Mouse (Mus musculus) thymus, postnatal 14 days (tissue): ENCODE measurements around the gene Dnmt3b.

Experiments used
- DNase-seq: peaks from one replicate; pipeline ENCODE4 v3.0.0; 2021

Dnmt3b gene

GRCm38 (mm10) chr2:153649298-153650013 lies at the start of gene Dnmt3b:
Gene Dnmt3b (plus strand): TSS chr2:153649450.
- peak; percentile 55 for DNase-seq

GRCm38 (mm10) chr2:153600021-153600666 lies 49.1 kb upstream of the Dnmt3b start:
- DNase-seq = no peak

- DNase-seq = no peak
These were observed 48.3 kb upstream of the Dnmt3b start for GRCm38 (mm10) chr2:153600667-153601648.

DNA sequence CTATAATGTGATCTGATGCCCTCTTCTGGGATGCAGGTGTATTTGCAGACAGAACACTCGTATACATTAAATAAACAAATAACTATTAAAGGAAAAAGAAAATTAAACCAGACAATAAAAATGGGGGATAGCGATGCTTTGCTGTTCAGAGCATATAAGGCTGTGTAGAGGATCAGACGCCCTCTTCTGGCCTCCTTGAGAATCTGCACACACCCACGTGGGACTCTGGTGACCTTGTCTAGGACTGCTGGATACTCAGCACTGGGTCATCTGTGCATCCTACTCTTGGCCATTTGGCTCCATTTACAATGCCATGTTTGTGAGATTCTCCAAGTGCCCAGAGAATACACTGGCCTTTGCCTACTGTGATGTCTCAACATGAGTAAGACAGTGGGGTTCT lies 45.5 kb upstream of the Dnmt3b start:
- DNase-seq = no peak

DNA sequence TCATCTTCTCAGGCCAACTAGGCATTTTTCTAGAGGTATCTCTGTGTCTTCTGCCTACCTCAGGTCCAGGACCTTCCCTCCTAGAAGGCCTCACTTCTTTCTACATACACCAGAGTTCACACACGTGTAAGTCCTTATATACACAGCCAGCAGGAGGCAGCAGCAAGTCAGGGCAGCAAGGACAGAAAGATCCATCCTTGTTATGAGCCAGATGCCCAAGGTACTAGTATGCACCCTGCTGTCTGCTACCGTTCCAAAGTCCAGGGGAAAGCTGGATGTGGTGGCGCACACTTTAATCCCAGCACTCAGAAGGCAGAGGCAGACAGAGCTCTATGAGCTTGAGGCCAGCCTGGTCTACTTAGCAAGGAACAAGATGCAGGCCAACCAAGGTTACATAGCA lies 42.8 kb upstream of the Dnmt3b start:
- peak; percentile 66 for DNase-seq

DNA sequence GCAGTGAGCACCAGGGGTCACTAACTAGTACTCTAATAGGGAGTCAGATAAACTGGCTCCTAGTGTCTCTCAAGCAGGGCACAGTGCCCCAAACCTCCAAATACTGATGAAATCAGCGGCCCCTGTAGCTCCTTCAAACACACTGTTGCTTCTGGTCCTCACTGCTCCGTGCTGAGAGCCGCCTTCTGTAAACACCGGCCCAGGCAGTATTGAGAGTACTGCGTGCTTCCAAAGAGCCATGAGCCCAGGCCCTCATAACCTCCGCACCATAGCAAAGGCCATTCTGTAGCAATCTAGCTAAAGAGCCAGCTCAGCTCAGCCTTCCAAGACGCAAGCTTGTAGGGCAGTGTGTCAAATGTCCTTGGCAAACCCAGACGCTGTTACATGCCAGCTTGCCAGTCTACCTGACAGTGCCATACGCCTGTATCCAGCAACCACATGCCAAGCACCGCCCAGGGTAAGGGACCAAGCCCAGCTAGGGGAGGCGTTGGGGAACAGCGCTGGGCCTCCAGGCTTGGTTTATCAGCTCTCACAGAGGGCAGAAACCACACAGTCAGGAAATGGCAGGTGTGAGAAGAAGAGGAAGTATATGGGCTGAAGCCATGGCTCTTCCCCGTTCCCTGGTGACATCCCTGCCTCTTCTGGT lies 41.3 kb upstream of the Dnmt3b start:
- DNase-seq = peak; percentile 53

DNA sequence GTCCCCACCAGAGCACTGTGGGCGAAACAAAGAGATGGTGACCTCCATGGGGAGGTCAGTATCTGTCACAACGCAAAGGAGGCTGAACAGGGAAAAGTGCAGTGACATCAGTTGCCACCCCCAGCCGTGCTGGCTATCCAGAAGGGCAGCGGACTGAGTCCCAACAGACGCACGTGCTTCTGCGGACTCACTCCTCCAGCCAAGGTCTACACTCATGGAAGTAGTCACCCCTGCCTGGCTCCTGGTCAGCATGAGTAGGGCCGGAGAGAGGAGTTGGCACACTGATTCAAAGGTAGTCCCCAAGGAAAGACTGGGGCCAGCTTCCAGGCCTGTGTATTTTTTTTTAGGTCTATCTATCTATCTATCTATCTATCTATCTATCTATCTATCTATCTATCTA lies 40.2 kb upstream of the Dnmt3b start:
- no peak for DNase-seq

DNA sequence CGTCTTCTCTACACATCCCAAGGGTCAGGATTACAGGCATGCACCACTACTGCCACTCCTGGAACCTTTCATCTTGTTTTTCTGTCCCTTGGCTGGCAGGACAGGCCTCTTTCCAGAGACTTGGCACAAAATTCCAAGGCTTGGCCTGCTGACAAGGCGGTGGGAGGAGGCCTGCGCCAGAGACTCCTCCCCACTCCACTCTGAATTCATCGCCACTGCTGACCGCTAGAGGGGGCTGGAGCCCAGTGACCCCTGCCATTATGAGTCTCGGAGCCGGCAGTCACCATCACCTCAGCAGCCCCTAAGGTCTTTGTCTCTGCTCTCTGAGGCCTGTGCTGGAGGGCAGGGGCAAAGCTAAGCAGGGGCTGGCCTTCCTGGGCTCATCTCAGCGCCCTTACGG lies 39.7 kb upstream of the Dnmt3b start:
- peak; percentile 75 for DNase-seq

DNA sequence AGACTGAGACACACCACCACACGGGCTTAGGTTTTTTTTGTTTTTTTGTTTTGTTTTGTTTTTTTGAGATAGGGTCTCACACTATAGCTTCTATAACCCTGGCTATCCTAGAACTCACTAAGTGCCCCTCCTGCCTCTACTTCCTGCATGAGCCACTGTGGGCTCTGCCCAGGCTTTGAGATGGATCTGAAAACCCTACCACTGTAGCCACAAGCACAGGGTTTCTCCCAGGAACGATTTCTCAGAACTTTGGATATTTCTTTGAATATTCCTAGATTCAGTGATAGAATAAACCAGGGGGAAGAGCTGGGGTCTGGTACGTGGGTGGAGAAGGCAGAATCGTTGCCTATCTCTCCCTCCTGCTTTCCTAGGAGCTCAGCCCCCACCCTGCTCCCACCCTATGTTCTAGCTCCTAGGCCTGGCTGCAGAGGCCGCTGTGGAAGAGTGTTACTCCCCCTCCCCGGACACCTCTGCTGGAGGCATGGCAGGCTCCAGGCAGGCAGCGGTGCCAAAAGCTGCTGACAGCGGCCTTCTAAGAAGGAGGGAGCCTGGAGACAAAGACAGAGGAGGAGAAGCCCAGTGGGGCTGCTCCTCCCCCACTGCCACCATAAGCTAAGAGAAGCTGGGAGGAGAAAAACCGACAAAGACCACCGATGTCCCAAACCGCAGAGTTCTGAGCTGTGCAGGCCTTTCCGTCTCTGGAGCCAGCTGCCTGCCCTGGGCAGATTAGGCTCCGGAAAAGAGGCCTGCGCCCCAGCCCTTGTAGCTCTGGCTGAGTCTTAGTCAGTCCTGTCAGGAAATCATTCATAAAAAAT lies 38.6 kb upstream of the Dnmt3b start:
- no peak for DNase-seq

DNA sequence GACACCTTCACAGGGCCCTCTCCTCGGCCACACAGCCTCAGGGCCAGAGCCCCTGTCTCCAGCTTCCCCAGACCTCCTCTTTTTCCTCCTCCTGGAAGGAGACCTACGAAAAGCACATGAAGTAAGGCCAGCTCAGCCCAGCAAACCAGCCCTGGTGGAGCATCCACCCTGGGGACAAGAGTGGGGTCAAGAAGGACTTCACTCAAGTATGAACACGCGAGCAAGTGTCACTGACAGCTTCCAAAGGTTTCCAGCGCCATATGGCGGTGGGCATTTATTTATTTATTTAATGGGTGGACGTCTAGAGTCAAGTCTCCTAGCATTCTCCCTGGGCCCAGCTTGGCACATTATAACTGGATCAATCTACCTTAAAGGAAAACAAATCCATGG lies 38.0 kb upstream of the Dnmt3b start:
- DNase-seq = no peak

DNA sequence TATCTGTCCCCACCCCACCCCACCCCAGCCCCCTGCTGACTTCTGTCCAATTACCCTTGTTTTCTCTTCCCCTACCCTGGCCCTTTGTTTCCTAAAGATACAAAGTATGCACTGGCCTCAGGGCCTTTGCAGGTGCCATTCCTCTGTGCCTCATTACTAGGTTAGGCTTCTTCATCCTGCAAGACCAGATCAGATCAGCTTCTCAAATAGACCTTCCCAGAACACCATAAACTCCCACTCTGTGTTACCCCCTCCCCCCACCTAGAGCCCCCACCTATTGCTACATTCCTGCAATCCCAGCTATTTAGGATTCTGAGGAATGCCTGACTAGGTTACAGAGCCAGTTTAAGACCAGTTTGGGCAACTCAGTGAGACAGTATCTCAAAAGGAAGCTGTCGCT lies 37.5 kb upstream of the Dnmt3b start:
- DNase-seq = no peak

- DNase-seq = no peak
These were observed 36.5 kb upstream of the Dnmt3b start for GRCm38 (mm10) chr2:153612594-153613281.

DNA sequence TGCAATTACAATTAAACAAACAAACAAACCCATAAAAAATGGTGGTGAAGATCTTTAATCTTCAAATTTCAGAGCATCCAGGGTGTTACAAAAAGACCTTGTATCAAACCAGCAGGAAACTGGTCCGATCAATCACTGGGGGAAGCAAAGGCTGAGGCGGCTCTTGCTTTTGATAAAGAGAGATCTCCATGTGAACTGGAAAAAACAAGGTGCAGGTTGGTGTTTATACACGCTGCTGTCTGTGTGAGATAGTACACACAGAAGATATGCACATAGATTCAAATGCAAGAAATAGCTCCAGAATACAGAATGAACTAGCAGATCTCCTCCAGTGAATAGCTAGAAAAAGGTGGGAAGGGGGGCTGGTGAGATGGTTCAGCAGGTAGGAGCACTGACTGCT lies 32.4 kb upstream of the Dnmt3b start:
- DNase-seq = no peak

- no peak for DNase-seq
These were observed 30.8 kb upstream of the Dnmt3b start for GRCm38 (mm10) chr2:153618439-153618838.

DNA sequence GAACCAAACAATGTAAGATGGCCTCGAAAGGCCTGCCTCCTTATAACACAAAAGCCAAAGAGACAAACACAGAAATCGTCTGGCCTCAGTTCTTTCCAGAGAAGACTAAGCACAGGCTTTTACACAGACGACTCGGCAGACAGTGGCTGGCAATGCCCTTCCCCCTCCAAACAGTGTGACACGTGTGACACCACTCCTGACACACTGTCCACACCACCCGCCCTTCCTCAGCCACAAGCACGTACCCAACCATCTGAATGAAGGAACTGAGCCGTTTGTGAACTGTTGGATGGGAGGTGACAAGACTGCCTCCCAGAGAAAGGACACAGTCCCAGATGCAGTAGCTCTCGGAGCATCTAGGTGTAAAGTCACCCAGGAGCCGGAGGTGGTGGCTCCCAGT lies 30.4 kb upstream of the Dnmt3b start:
- DNase-seq = no peak

- DNase-seq = no peak
These were observed 26.8 kb upstream of the Dnmt3b start for GRCm38 (mm10) chr2:153622449-153622848.

DNA sequence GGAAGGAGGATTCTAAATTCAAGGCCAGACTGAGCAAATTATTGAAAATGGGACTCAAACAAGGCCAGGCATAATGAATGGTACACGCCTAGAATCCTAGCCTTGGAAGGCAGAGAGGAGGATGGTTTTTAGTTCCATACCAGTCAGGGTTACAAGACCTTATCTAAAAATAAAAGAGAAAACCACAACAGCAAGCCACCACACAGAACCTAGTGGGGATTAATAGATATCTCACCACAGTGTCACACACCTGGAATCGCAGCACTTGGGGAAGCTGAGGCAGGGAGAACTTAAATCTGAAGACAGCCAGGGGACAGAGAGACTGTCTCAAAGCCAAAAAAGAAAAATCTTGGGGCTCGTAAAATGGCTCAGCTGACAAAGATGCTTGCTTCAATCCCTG lies 18.3 kb upstream of the Dnmt3b start:
- no peak for DNase-seq

DNA sequence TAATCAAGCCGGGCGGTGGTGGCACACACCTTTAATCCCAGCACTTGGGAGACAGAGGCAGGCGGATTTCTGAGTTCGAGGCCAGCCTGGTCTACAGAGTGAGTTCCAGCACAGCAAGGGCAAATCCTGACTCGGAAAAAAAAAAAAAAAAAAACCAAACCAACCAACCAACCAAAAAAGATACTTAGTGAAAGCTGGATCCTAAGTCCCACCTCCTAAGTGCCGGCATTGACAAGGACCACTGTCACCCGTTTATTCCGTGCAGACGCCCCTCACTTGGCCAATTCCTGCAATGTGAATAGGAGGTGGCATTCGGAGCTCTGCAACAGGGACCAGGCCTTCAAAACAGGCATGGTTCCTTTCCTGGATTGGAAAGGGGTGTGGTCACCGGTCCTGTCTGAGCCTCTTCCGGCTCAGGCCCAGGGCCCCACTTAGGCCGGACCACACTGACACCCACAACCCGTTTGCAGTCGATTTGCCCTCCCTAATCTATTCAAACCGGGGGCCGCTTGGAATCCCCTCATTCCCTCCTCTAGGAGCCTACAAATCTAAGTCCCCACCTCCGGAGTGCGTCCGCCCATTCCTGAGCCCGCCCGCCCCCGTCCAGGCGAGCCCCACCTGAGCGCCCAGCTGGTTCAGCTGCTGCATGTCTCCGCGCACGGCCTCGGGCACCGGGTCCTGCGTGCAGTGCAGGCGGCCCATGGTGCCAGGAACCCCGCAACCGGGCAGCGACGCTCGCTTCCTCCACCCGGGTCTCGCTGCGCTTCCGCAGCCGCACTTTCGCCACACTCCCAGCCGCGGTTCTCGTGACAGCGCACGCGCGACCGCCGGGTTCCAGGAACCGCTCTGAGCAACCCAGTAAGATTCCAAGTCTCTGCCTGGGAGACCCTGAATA lies 17.0 kb upstream of the Dnmt3b start, which contains the start of gene Commd7:
TSS of gene Commd7 (minus strand) at position 806 of the 895 bp plus-strand sequence.
- peak; percentile 92 for DNase-seq

DNA sequence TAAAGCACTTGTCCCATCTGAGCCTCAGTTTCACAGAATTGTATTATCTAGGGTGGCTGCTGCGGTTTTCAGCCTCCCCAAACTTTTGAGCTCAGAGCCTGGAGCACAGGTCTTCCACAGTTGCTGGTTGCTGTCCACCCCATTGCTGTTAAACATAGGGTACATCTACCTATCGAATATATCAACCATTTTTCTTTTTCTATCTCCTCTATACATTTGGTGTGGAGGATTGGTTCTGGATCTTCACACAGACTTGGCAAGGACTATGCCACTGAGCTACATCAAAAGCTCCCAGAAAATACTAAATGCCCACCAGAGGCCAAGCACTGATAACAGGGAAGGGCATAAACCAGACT lies 16.4 kb upstream of the Dnmt3b start:
- no peak for DNase-seq

DNA sequence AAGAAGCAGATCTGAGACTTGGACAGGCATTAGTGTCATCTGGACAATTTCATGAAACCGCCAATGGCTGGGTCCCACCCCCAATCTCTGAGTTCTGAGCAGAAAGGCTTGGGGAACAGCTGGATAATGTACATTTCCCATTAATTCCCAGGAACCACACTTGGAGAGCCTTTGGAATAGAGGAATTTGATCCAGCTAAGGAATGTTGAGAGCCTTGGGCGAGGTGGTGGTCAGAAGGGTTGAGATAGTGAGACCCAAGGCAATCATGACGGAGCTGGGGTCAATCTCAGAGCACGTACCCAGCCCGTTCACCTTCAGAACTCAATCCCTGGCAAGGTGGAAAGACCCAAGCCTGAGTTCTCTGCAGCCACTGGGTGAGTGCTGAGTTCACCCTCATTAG lies 16.0 kb upstream of the Dnmt3b start:
- DNase-seq = no peak
